Mouse (Mus musculus) liver, postnatal 0 days (tissue): ENCODE results near the gene E2f2.

Experiments used
- CTCF ChIP-seq: sonication (generic); IDR thresholded peaks from 2 replicates; pipeline ENCODE4 v1.5.1; 2016; ENCODE audit warnings: antibody characterized with exemption, low read depth
- EP300 ChIP-seq: IDR thresholded peaks from 2 replicates; pipeline ENCODE4 v1.6.1; 2016; ENCODE audit warnings: antibody characterized with exemption, low read depth, mild to moderate bottlenecking

DNA sequence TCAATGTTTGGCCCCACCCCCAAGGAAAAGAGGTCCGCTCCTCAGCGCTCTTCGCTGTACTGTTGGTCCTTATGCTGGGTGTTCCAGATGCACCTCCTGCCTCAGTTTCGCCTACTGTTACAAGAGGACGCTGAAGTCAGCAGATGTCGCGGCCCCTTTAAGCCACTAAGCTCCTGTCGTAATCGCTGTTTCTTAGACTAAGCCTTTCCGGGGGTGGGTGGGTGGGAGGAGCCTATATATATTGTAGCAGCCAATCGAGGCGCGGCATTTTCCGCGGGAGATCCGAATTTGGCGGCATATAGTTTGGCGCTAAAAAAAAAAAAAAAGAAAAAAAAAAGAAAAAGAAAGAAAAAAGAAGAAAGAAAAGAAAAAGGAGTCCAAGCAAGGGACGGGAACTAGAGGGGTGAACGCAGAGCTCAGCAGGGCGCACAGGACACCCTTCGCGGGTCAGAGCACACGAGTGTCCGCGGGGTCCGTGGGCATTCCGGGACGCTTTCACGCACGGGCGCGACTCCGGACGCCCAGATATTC lies at the start of gene E2f2:
- no peak for TF ChIP-seq EP300
- TF ChIP-seq CTCF = no peak
